Mouse (Mus musculus) thymus, postnatal 25 days (tissue): ENCODE measurements around the gene Ank.
A peak's percentile ranks its signal among the peaks of the same experiment; 100 is the strongest.

Experiments
- DNase-seq: peaks from one replicate; pipeline ENCODE4 v3.0.0; 2022

Ank gene

DNA sequence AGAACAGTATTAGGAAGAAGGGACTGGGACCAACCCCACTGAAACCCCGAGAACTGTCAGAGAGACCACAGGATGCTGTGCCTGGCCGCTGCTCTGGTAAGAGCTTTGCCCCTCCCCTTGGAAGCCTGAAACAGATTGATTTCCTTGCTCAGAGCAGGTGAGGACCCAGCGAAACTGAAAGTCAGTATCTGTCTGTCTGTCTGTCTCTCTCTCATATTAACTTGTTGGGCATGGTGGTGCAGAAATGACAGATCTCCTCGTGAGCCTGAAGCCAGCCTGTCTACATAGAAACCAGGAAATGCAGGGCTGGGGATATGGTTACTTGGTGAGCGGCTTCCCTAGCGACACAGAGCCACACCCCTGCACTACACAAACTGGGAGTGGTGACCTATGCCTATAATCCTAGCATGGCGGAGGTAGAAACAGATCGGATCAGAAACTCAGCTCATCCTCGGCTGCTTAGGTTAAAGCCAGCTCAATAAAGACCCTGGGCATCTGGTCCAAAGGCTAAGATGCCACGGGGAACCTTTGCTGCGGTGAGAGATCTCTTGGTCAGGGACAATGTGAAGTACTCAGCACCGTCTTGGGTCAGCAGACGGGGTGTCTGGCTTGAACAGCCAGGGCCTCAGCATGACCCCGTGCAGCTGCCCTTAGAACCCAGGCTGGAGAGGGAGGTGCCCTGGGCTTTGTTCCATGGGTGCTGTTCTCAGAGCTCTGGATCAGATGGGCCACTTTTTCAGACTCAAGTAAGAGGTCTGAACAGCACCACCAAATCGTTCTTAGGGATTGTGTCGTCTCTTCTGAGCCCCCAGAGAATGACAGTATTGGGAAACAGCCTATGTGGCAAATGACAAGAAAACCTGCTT, 111.7 kb downstream of the Ank start:
- no peak for DNase-seq

- DNase-seq = no peak
Observed at GRCm38 (mm10) chr15:27578918-27579317, 112.4 kb downstream of the Ank start.

- no peak for DNase-seq
Observed at GRCm38 (mm10) chr15:27579853-27580252, 113.4 kb downstream of the Ank start.

DNA sequence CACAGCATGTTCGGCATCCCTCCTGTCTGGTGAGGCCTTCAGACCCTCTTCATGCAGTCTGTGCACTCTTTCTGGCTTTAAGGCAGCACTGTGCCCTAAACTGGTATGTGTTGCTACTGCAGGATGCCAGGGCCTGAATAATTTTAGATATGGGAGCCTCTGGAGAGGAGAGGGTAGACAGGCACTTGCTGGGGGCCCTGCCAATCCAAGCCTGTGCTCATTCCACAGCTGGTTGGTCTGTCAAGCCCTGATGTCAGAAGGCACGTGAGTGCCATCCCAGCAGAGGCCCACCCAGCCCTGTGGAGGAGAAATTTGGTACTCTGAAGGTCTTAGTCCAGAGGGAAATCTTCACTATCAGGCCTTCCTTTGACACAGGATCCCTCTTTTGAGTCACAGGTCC, 114.3 kb downstream of the Ank start:
- DNase-seq = no peak

GRCm38 (mm10) chr15:27581640-27582039, 115.2 kb downstream of the Ank start:
- DNase-seq = no peak

- peak; percentile 39 for DNase-seq
Observed at GRCm38 (mm10) chr15:27582428-27582827, 116.0 kb downstream of the Ank start.

DNA sequence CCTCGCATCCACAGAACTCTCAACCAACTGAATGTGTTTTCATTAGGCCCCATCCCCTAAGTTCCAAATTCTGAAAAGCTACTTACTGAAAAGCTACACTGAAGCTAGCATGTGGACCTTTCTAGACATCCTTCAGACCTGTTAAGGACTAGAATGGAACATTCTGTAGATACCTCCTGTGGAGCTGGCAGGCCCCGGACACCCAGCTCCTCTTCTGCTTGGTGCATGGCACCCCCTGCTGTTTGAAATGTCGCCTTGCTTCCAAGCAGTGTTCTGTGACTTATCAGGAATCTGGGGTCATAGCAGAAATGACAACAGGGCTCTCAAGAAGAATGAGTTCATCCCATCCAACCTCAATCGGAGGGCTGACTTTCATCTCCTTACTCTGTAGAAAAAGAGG, 116.6 kb downstream of the Ank start:
- peak; percentile 49 for DNase-seq

DNA sequence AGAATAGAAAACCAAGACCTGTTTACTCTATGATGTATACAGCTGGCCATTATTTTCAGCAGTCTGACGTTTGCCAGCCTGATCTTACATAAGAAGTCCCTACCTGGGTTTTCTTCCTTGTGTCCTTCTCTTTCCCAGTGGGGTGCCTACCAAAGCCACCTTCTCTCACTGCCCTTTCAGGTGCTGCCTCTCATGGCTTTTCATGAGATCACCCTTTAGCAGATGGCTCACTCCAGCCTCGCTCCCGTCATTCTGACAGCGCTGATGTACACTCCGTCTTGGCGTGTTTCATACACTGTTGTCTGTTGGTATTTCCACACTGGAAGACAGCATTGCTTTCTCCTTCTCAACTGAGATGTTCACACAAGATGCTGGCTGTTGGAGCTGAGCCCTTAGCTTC, 117.1 kb downstream of the Ank start:
- DNase-seq = no peak

GRCm38 (mm10) chr15:27585466-27586092, 119.1 kb downstream of the Ank start:
- DNase-seq = no peak

DNA sequence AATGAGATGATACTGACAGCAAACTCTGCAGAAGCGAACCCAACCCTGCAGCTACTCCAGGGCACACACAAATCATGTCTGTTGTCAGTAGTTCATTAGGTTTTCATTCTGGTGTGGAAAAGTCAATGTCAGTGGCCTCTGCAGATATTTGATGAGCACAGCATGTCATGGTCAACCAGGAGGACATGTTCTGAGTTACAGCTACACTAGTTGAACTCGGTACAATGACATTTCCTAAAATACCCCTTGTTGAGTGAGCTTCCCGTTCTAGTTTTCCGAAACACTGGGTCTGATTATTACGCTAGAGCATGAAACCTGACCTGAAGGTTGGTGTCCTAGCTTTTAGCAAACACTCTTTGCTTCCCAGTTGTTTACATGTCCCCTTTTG, 119.6 kb downstream of the Ank start:
- DNase-seq = no peak

DNA sequence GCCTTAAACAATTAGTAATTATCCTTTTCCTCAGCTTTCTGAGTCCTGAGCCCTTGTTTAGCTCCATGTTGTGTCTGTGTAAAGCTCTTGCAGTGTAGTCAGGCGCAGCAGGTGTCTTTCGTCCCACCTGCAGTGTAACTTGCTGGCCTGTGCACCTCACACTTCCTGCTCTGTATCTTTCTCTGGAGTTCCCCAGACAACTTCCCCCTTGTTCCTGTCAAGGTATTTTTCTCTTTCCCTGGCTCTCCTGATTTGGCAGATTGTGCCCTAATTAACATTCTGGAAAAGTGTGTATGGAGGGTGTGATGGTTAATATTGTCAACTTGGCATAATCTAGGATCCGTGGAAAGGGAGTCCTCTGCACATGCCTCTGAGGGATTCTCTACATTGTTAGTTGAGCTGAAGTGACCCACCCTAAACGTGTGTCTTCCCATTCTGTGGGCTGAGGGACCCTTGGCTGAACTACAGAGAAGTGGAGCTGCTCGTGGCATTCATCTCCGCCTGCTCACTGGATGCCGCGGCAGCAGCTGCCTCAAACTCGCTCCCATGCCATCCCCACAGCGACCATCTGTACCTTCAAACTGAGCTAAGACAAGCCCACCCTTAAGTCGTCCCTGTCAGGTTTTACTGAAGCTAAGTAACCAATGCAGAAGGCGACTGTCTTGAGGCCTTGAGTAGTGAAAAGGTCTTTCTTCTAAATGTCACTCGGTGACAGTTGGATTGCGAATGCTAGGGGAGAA, 121.8 kb downstream of the Ank start:
- no peak for DNase-seq

DNA sequence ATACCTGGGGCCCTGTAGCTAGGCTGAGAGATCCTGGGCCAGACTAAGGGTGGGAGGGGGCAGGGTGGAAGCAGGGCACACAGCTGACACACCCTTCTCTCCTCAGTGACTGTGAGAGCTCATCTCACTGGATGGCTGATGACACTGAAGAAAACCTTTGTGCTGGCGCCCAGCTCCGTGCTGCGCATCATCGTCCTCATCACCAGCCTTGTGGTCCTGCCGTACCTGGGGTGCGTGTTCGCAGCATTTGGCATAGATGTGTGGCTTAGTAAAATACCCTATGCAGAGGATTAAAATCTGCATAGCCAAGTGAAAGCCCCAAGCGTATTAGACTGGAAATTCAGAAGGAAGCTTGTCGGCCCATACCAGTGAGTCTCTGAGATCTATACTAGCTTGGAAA, 124.3 kb downstream of the Ank start:
- no peak for DNase-seq

- DNase-seq = no peak
Observed at GRCm38 (mm10) chr15:27592620-27593320, 126.3 kb downstream of the Ank start.

GRCm38 (mm10) chr15:27593717-27594116, 127.2 kb downstream of the Ank start:
- no peak for DNase-seq

GRCm38 (mm10) chr15:27594973-27595372, 128.5 kb downstream of the Ank start:
- no peak for DNase-seq

- DNase-seq = no peak
Observed at GRCm38 (mm10) chr15:27595560-27595959, 129.1 kb downstream of the Ank start.

DNA sequence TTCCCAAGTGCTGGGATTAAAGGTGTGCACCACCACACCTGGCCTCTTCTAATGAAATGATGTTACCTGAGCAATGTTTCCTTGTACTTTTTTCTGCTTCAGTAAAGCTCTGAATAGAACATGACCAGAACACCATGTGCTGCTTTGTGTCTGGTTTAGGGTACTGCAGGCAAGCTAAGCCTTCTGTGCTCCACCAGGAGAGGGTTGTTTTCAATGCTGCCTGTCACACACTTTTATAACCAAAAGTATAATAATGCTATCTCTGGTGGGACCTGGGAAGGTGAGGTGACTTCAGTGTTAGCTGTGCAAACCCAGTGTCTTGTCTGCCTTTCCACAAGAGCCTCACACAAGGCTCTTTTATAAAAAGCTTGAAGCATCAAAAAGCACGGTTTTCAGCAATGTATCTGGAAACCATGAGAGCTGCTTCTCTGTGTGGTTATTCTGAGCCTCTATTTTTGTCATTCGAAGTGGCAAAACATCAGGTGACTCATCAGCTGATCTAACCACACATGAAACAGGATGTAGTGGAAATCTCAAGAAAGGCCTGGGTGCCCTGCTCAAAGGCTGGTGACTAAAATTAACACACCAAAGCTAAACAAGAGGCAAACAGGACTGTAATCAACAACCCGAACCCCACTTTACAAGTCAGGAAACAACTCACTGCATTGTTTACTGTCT, 130.1 kb downstream of the Ank start:
- peak; percentile 54 for DNase-seq

DNA sequence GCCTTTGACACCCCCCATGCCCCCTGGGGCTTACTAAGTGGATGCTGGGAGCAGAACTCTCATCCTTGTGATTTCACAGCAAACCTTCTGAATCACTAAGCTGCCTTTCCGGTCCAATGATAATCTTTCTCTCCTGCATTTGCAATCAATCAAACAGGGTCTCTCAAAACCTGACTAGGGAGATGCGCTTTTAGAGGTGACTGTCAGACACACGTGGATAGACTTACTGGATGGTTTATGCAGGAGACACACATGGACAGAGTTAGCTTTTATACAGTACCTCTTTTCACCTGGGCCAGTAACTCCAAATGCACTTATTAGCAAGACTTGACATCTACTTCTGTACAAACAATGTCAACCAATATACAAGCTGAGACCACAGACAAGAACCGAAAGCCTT, 131.0 kb downstream of the Ank start:
- no peak for DNase-seq

DNA sequence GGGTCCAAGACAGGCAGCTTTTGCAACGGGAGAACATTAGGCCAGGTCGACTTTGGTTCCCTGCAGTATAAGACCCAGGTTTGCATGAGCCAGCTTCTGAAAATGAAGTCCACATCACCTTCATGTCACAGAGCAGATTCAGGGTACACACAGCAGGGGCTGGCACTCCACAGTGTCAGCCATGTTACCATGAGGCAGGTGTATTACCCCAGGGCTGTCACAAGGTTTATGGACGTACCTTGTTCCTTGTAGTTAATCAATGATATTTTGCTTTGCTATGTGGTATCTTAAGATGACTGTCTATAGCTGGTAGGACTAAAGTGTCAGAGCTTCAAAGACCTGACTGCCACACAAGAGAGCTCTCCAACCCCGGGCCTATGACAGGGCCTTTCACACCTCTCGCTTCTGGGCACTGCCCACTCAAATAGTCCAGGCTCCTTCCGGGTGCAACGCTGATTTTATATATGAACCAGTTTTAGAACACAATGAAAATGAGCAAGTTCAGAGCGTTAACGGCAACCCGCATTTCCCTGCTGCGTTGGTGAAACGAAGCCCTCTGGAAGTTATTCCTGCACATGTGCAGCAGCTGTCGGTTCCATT, 132.4 kb downstream of the Ank start:
- DNase-seq = no peak

DNA sequence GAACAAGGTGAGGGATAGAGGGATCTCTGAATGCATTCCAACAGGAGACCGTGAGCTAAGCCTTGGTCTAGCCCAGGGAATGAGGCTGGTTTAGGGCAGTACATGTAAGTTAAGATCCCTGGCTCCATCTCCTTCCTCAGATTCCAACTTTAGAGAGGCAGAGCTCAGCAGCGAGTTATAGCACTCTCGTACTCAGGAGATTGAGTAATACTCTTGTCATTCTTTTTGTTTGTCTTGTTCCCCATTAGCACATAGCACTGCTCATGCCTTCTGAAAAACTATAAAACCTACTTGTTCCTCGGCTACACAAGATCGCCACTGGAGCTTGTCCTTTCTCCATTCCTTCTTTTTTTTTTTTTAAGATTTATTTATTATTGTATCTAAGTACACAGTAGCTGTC, 134.0 kb downstream of the Ank start:
- DNase-seq = no peak

DNA sequence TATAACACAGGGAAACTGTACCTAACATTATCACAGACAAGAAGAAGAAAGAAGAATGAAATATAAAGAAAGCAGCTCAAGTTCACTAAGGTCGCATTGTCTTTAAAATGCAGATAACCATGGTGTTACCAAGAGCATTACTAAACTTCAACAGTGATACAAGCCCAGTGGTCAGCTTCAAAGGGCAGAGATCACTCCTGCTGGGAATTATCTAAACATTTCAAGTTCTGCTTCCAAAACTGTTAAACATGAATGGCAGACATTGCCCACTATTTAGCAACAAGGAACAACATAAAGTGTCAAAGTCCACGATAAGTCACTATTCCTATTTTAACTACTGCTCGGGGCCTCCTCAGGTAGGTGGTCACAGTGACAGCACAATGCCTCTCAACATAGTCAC, 138.1 kb downstream of the Ank start:
- no peak for DNase-seq

GRCm38 (mm10) chr15:27605252-27605651, 138.8 kb downstream of the Ank start:
- DNase-seq = no peak
